Mouse (Mus musculus) granulocyte monocyte progenitor cell, adult 5-6 weeks (primary cell): Measurements from ENCODE around the gene Cd22. TPM values are rescaled to one million over a fixed set of nuclear protein-coding genes. Genes with fewer than 3 reads are reported as not detected.

Experiments used
- ATAC-seq: replicated peaks from 2 replicates; pipeline ENCODE4 v1.8.0; 2016; ENCODE audit warnings: mild to moderate bottlenecking, moderate TSS enrichment, inconsistent platforms; ENCODE audit not compliant: poor library complexity, severe bottlenecking
- total RNA-seq, 2 experiments: library from RNA; stranded (forward) in 1 of 2; stranded (reverse) in 1 of 2; fragments of 200-712, 200-1000 nt in 1 of 2; fragments of >200 nt in 1 of 2; fragmentation: Nextera tagmentation in 1 of 2; gene quantifications; 2 replicates each; pipeline ENCODE4 v1.2.3; 2014 to 2017

Gene Cd22
- total RNA-seq, 2 experiments from 2014 or later: not detected

- ATAC-seq: no peak
Observed at GRCm38 (mm10) chr7:30824306-30824705, 55.8 kb downstream of the Cd22 start.

- ATAC-seq: no peak
Observed at GRCm38 (mm10) chr7:30823675-30824074, 56.5 kb downstream of the Cd22 start, which contains the start of gene Ffar2. Gene Ffar2 (minus strand): TSS chr7:30823775.

- ATAC-seq: no peak; the same call in 1 of the 2 replicates
Observed at GRCm38 (mm10) chr7:30821532-30821931, 58.6 kb downstream of the Cd22 start.

- ATAC-seq: peak; percentile 57
Observed at GRCm38 (mm10) chr7:30820854-30821445, 59.2 kb downstream of the Cd22 start.

DNA sequence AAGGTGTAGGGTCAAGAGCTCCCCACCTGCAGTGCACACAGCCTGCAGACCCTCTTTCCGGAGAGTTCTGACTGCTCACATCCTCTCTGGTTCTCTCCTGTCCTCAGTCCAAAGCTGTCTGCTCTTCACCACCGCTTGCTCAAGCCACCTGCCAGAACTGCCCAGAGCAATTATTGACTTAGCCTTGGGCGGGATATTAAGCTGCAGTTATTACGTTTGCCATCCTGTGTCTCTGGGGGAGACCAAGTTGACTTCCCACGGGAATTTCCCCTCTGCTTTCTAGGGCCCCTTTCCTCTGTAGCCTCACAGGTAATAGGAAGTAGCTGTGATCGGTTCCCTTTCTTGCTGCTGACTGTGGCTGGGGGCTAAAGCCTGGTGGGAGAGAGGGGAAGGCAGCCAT lies 60.0 kb downstream of the Cd22 start:
- peak; percentile 10; the same call in 1 of the 2 replicates for ATAC-seq

Other genes with a start within 250 kb of the Cd22 start
- not detected in 2 replicates for gene Etv2, start 244.5 kb downstream of the Cd22 start, total RNA-seq (2014; fragmentation: Nextera tagmentation)
- not detected in 2 replicates for gene Etv2, start 244.5 kb downstream of the Cd22 start, total RNA-seq (2017)
- 45.7 and 57.1 TPM in 2 replicates for gene Rbm42, start 230.0 kb downstream of the Cd22 start, total RNA-seq (2014; fragmentation: Nextera tagmentation)
- gene Rbm42, start 230.0 kb downstream of the Cd22 start, total RNA-seq (2017): 38.3 and 48.0 TPM in 2 replicates
- gene Haus5, start 215.3 kb downstream of the Cd22 start, total RNA-seq (2014; fragmentation: Nextera tagmentation): 39.1 and 43.7 TPM in 2 replicates
- 18.4 and 33.2 TPM in 2 replicates for gene Haus5, start 215.3 kb downstream of the Cd22 start, total RNA-seq (2017)
- not detected in 2 replicates for gene Pmis2, start 208.7 kb downstream of the Cd22 start, total RNA-seq (2014; fragmentation: Nextera tagmentation)
- not detected in 2 replicates for gene Pmis2, start 208.7 kb downstream of the Cd22 start, total RNA-seq (2017)
- not detected in 2 replicates for gene 2200002J24Rik, start 181.4 kb downstream of the Cd22 start, total RNA-seq (2014; fragmentation: Nextera tagmentation)
- gene 2200002J24Rik, start 181.4 kb downstream of the Cd22 start, total RNA-seq (2017): not detected in 2 replicates
- gene Atp4a, start 168.1 kb downstream of the Cd22 start, total RNA-seq (2014; fragmentation: Nextera tagmentation): 1.5 TPM in 1 of 2 replicates, not detected in the other
- gene Atp4a, start 168.1 kb downstream of the Cd22 start, total RNA-seq (2017): 0.22 and 3.5 TPM in 2 replicates
- 160 and 219 TPM in 2 replicates for gene Tmem147, start 150.8 kb downstream of the Cd22 start, total RNA-seq (2014; fragmentation: Nextera tagmentation)
- gene Tmem147, start 150.8 kb downstream of the Cd22 start, total RNA-seq (2017): 71.5 and 106 TPM in 2 replicates
- not detected in 2 replicates for gene Gapdhs, start 136.7 kb downstream of the Cd22 start, total RNA-seq (2014; fragmentation: Nextera tagmentation)
- gene Gapdhs, start 136.7 kb downstream of the Cd22 start, total RNA-seq (2017): not detected in 2 replicates
- 2.4 and 3.7 TPM in 2 replicates for gene Sbsn, start 128.9 kb downstream of the Cd22 start, total RNA-seq (2014; fragmentation: Nextera tagmentation)
- 1.2 TPM in 1 of 2 replicates, not detected in the other for gene Sbsn, start 128.9 kb downstream of the Cd22 start, total RNA-seq (2017)
- 68.4 and 69.3 TPM in 2 replicates for gene Dmkn, start 116.6 kb downstream of the Cd22 start, total RNA-seq (2014; fragmentation: Nextera tagmentation)
- gene Dmkn, start 116.6 kb downstream of the Cd22 start, total RNA-seq (2017): 81.3 and 133 TPM in 2 replicates
- gene Krtdap, start 92.4 kb downstream of the Cd22 start, total RNA-seq (2014; fragmentation: Nextera tagmentation): not detected in 2 replicates
- gene Krtdap, start 92.4 kb downstream of the Cd22 start, total RNA-seq (2017): not detected in 2 replicates
- 6.5 and 17.9 TPM in 2 replicates for gene Ffar2, start 56.6 kb downstream of the Cd22 start, total RNA-seq (2014; fragmentation: Nextera tagmentation)
- gene Ffar2, start 56.6 kb downstream of the Cd22 start, total RNA-seq (2017): 23.4 and 26.4 TPM in 2 replicates
- gene Ffar3, start 24.2 kb downstream of the Cd22 start, total RNA-seq (2014; fragmentation: Nextera tagmentation): not detected in 2 replicates
- gene Ffar3, start 24.2 kb downstream of the Cd22 start, total RNA-seq (2017): not detected in 2 replicates
- gene Ffar1, start 18.8 kb downstream of the Cd22 start, total RNA-seq (2014; fragmentation: Nextera tagmentation): not detected in 2 replicates
- not detected in 2 replicates for gene Ffar1, start 18.8 kb downstream of the Cd22 start, total RNA-seq (2017)
- 0.81 TPM in 1 of 2 replicates, not detected in the other for gene Mag, start 34.5 kb upstream of the Cd22 start, total RNA-seq (2014; fragmentation: Nextera tagmentation)
- gene Mag, start 34.5 kb upstream of the Cd22 start, total RNA-seq (2017): 0.46 TPM in 1 of 2 replicates, not detected in the other
- not detected in 2 replicates for gene Hamp2, start 44.3 kb upstream of the Cd22 start, total RNA-seq (2014; fragmentation: Nextera tagmentation)
- gene Hamp2, start 44.3 kb upstream of the Cd22 start, total RNA-seq (2017): not detected in 2 replicates
- not detected in 2 replicates for gene Hamp, start 63.7 kb upstream of the Cd22 start, total RNA-seq (2014; fragmentation: Nextera tagmentation)
- gene Hamp, start 63.7 kb upstream of the Cd22 start, total RNA-seq (2017): not detected in 2 replicates
- 87.7 and 105 TPM in 2 replicates for gene Usf2, start 76.5 kb upstream of the Cd22 start, total RNA-seq (2014; fragmentation: Nextera tagmentation)
- gene Usf2, start 76.5 kb upstream of the Cd22 start, total RNA-seq (2017): 103 and 128 TPM in 2 replicates
- gene Lsr, start 93.1 kb upstream of the Cd22 start, total RNA-seq (2014; fragmentation: Nextera tagmentation): not detected in 2 replicates
- 0.10 and 0.22 TPM in 2 replicates for gene Lsr, start 93.1 kb upstream of the Cd22 start, total RNA-seq (2017)
- not detected in 2 replicates for gene Fam187b, start 93.4 kb upstream of the Cd22 start, total RNA-seq (2014; fragmentation: Nextera tagmentation)
- not detected in 2 replicates for gene Fam187b, start 93.4 kb upstream of the Cd22 start, total RNA-seq (2017)
- gene Fxyd5, start 162.1 kb upstream of the Cd22 start, total RNA-seq (2014; fragmentation: Nextera tagmentation): 332 and 404 TPM in 2 replicates
- gene Fxyd5, start 162.1 kb upstream of the Cd22 start, total RNA-seq (2017): 209 and 277 TPM in 2 replicates
- not detected in 2 replicates for gene Fxyd7, start 171.1 kb upstream of the Cd22 start, total RNA-seq (2014; fragmentation: Nextera tagmentation)
- not detected in 2 replicates for gene Fxyd7, start 171.1 kb upstream of the Cd22 start, total RNA-seq (2017)
- gene Fxyd1, start 176.9 kb upstream of the Cd22 start, total RNA-seq (2014; fragmentation: Nextera tagmentation): not detected in 2 replicates
- gene Fxyd1, start 176.9 kb upstream of the Cd22 start, total RNA-seq (2017): not detected in 2 replicates
- not detected in 2 replicates for gene Lgi4, start 179.0 kb upstream of the Cd22 start, total RNA-seq (2014; fragmentation: Nextera tagmentation)
- not detected in 2 replicates for gene Lgi4, start 179.0 kb upstream of the Cd22 start, total RNA-seq (2017)
- not detected in 2 replicates for gene Fxyd3, start 196.4 kb upstream of the Cd22 start, total RNA-seq (2014; fragmentation: Nextera tagmentation)
- not detected in 2 replicates for gene Fxyd3, start 196.4 kb upstream of the Cd22 start, total RNA-seq (2017)
- gene Hpn, start 234.9 kb upstream of the Cd22 start, total RNA-seq (2014; fragmentation: Nextera tagmentation): 11.1 TPM in 1 of 2 replicates, not detected in the other
- gene Hpn, start 234.9 kb upstream of the Cd22 start, total RNA-seq (2017): not detected in 2 replicates
- gene Scn1b, start 246.7 kb upstream of the Cd22 start, total RNA-seq (2014; fragmentation: Nextera tagmentation): not detected in 2 replicates
- gene Scn1b, start 246.7 kb upstream of the Cd22 start, total RNA-seq (2017): not detected in 2 replicates